Mouse (Mus musculus): ENCODE results near the gene Lsm3. TPM values are rescaled to one million over a fixed set of nuclear protein-coding genes. Genes with fewer than 3 reads are reported as not detected.

Gene Lsm3
- polyA plus RNA-seq, 1 experiment from 2014 or later = 181 TPM

DNA sequence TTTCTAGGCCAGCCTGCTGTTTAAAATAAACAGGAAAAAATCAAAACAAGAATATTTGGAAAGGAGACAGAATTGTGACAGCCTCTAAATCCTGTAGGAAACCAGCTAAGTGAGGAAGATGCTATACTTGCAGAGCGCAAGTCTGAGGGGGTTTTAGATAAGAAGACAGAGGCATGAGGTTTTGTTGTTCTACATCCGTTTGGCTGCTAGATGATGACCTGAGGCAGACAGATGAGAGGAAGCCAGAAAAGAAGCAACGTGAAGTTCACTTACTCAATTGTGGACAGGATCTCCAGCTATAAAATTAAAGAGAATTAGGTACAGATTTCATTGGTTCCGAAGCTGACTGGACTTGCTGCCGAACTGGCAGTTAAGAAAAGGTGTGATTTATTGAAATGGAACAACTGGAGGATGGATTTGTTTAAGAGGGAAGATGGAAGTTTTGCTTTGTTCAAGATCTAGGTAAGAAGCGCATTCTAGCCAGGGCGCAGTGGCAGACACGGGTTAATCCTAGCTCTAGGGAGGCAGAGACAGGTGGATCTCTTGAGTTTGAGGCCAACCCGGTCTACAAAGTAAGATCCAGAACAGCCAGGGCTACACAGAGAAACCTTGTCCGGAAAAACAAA is 878 bp upstream of the Lsm3 start:
- peaks cover 22% of the 10 kb centered on the region for H3K36me3 ChIP-seq
- 32% methylated on average over 10 of the region's 10 CpGs for WGBS
- H3K27ac ChIP-seq (replicated peaks) = peak overlapping the region; percentile 70
- peak overlapping the region; percentile 71 for H3K4me2 ChIP-seq (replicated peaks)
- no peaks in the 10 kb centered on the region for H3K27me3 ChIP-seq
- peak overlapping the region; percentile 86 for H3K9ac ChIP-seq (replicated peaks)
- ATAC-seq (replicated peaks) = no peak
- H3K4me1 ChIP-seq = peaks cover 25% of the 10 kb centered on the region
- no peaks in the 10 kb centered on the region for H3K9me3 ChIP-seq
- peak overlapping the region; percentile 88 for H3K4me3 ChIP-seq

DNA sequence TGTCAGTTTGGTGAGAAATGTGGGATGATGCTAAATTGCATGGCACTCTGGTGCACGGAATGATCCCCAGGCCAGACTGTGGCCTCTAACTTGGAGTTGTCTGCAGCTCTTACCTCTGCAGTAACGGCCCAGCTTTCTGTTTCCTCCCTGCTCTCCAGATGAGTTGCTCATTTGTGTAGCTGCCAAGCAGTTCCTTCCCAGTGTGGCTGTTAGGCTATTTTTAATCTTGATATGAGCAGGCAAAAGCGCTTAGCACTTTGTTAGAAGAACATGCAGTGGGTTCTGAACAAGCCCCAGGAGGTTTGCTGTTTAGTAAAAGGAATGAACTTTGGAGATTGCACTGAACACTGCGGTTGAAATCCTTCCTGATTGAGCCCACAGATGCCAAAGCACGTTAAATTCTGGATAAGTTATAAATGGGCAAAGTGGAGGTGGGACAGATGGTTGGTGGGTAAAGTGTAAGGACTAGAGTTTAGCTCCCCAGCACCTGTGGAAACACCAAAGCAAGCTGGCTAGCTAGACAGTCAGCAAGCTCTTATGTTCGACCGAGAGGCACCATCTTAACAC is 2.8 kb downstream of the Lsm3 start:
- H3K9ac ChIP-seq (replicated peaks) = no peak overlapping the region
- 95% methylated on average over 7 of the region's 7 CpGs for WGBS
- H3K36me3 ChIP-seq = peaks cover 55% of the 10 kb centered on the region
- H3K4me3 ChIP-seq = no peak overlapping the region
- H3K9me3 ChIP-seq = no peaks in the 10 kb centered on the region
- peaks cover 25% of the 10 kb centered on the region for H3K4me1 ChIP-seq
- ATAC-seq (replicated peaks) = no peak
- H3K4me2 ChIP-seq (replicated peaks) = no peak overlapping the region
- H3K27me3 ChIP-seq = no peaks in the 10 kb centered on the region
- no peak overlapping the region for H3K27ac ChIP-seq (replicated peaks)

DNA sequence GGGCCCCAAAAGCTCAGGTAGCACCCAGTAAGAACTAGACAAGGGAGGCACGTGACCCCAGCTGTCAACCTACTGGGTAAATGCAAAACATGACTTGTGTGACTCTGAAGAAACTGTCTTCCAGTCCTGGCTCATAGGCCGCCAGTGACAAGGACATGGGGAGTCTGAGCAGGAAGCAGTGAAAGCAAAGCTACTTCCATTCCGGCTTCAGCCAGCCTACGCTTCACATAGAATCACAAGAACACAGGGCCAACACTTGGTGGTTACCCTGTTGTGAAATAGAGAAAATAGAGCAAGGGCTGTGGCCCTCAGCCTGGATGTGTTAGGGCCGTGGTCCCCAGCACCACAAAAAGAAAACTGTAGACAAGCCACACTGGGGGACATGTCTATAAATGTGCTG is 7.1 kb downstream of the Lsm3 start:
- Histone ChIP-seq H3K27me3 (no peaks in the 10 kb centered on the region), H3K9me3 (no peaks in the 10 kb centered on the region), H3K4me2 (replicated peaks) (no peak overlapping the region), H3K4me3 (no peak overlapping the region), H3K9ac (replicated peaks) (no peak overlapping the region), H3K36me3 (peaks cover 53% of the 10 kb centered on the region), H3K4me1 (no peaks in the 10 kb centered on the region), H3K27ac (replicated peaks) (no peak overlapping the region)
- ATAC-seq (replicated peaks) = no peak
- WGBS = 96% methylated on average over 5 of the region's 5 CpGs

DNA sequence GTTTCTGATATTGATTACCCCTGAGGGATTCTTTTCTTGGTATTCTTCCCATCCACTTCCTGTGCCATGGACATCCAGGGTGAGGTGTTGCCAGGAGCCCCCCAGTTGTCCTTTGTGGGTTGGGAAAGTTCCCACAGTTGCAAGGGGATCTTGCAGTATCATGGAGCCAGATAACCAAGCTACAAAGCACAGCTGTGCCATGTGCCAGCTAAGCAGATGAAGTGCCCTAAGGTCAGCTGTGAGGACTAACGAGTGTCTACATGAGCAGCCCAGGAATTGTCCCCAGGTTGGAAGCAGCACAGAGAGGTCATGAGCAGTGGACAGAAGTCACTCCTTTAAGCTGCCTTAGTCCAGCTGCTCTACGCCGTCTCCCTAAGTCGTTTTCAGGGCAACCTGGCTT is 9.8 kb downstream of the Lsm3 start:
- WGBS = 80% methylated on average over 4 of the region's 4 CpGs
- peaks cover 27% of the 10 kb centered on the region for H3K36me3 ChIP-seq

GRCm38 (mm10) chr6:91527227-91527860 is 11.6 kb downstream of the Lsm3 start:
- Histone ChIP-seq H3K4me2 (replicated peaks) (no peak overlapping the region), H3K4me3 (no peak overlapping the region), H3K9me3 (no peaks in the 10 kb centered on the region), H3K27ac (replicated peaks) (no peak overlapping the region), H3K27me3 (no peaks in the 10 kb centered on the region), H3K4me1 (no peaks in the 10 kb centered on the region), H3K36me3 (peaks cover 13% of the 10 kb centered on the region), H3K9ac (replicated peaks) (no peak overlapping the region)
- no peak for ATAC-seq (replicated peaks)
- 43% methylated on average over 5 of the region's 5 CpGs for WGBS

More for the DNA sequence above, 9.8 kb downstream of the Lsm3 start:
- no peaks in the 10 kb centered on the region for H3K9me3 ChIP-seq
- no peak overlapping the region for H3K27ac ChIP-seq (replicated peaks)
- H3K4me2 ChIP-seq (replicated peaks) = no peak overlapping the region
- ATAC-seq (replicated peaks) = no peak
- H3K4me3 ChIP-seq = no peak overlapping the region
- H3K27me3 ChIP-seq = no peaks in the 10 kb centered on the region
- H3K4me1 ChIP-seq = no peaks in the 10 kb centered on the region
- no peak overlapping the region for H3K9ac ChIP-seq (replicated peaks)

DNA sequence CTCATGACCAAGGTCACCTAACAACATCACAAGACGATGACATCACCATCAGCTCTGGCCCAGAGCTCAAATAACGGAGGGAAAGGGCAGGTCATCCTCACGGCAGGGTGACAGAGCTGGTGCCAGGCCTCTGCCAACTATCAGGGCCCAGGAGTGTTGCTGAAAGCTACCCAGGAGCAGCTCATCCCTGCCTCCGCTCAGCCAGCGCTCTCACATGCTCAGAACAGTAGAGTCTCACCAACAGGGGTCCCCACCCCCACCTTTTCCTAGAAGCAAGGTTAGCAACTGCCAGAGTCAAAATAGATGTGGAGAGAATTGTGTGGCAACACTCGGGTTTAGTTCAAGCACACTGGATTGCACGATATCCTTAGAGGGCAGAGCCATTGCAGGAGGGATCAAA is 12.5 kb downstream of the Lsm3 start:
- no peak for ATAC-seq (replicated peaks)
- H3K9ac ChIP-seq (replicated peaks) = no peak overlapping the region
- H3K4me1 ChIP-seq = no peaks in the 10 kb centered on the region
- no peak overlapping the region for H3K4me3 ChIP-seq
- no peaks in the 10 kb centered on the region for H3K27me3 ChIP-seq
- H3K9me3 ChIP-seq = no peaks in the 10 kb centered on the region
- no peak overlapping the region for H3K27ac ChIP-seq (replicated peaks)
- 87% methylated on average over 7 of the region's 7 CpGs for WGBS
- peaks cover 3% of the 10 kb centered on the region; the same call in 1 of the 2 replicates for H3K36me3 ChIP-seq
- no peak overlapping the region for H3K4me2 ChIP-seq (replicated peaks)

GRCm38 (mm10) chr6:91530673-91531072 is 14.9 kb downstream of the Lsm3 start:
- no peak overlapping the region for H3K4me2 ChIP-seq (replicated peaks)
- no peak overlapping the region for H3K4me3 ChIP-seq
- H3K9ac ChIP-seq (replicated peaks) = no peak overlapping the region
- no peaks in the 10 kb centered on the region; the same call in 1 of the 2 replicates for H3K36me3 ChIP-seq
- no peak for ATAC-seq (replicated peaks)
- no peaks in the 10 kb centered on the region for H3K4me1 ChIP-seq
- no peaks in the 10 kb centered on the region for H3K9me3 ChIP-seq
- no peaks in the 10 kb centered on the region for H3K27me3 ChIP-seq
- WGBS = 92% methylated on average over 8 of the region's 8 CpGs
- H3K27ac ChIP-seq (replicated peaks) = no peak overlapping the region

DNA sequence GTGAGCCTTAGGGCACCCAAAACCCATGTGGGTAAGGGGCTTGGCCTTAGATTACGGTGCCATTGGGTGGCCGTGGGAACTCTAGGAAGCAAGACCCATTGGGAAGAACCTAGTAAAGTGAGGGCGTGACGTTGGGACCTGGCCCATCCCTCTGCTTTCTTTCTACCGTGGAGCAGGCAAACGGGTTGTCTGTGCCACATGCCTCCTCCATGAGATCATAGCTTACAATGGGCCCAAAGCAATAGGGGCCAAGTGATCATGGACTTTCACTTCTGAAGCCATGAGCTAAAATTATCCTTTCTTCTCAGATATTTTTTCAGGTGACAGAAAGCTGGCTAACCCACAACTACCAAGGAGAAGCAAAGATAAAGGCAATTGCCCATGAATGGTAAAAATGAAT is 15.5 kb downstream of the Lsm3 start:
- WGBS = 76% methylated on average over 6 of the region's 6 CpGs
- Histone ChIP-seq H3K4me3 (no peak overlapping the region), H3K36me3 (no peaks in the 10 kb centered on the region), H3K4me2 (replicated peaks) (no peak overlapping the region), H3K9ac (replicated peaks) (no peak overlapping the region), H3K27me3 (no peaks in the 10 kb centered on the region), H3K9me3 (no peaks in the 10 kb centered on the region), H3K4me1 (no peaks in the 10 kb centered on the region), H3K27ac (replicated peaks) (no peak overlapping the region)
- no peak for ATAC-seq (replicated peaks)

DNA sequence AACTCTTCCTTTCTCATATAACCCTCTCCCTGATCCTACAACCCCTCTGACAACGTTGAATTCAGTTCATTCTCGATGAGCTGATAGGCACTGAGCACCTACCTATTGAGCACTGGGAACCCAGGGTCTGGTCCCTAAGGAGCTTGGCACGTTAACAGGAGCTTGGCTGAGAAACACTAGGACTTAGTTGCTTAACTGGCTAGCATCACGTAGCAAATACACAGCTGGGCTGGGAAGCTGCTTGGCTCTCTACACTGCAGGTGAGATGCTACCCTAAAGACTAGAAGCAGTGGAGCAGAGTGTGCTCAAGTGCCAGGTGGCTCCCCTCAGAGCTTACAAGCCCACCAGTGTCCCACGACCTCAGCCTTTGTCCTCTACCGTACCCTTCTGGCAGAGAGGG is 16.9 kb downstream of the Lsm3 start:
- H3K27me3 ChIP-seq = no peaks in the 10 kb centered on the region
- no peaks in the 10 kb centered on the region for H3K36me3 ChIP-seq
- no peaks in the 10 kb centered on the region for H3K9me3 ChIP-seq
- H3K4me2 ChIP-seq (replicated peaks) = no peak overlapping the region
- no peak for ATAC-seq (replicated peaks)
- H3K9ac ChIP-seq (replicated peaks) = no peak overlapping the region
- WGBS = 72% methylated on average over 6 of the region's 6 CpGs
- H3K4me3 ChIP-seq = no peak overlapping the region
- H3K4me1 ChIP-seq = no peaks in the 10 kb centered on the region
- no peak overlapping the region for H3K27ac ChIP-seq (replicated peaks)

DNA sequence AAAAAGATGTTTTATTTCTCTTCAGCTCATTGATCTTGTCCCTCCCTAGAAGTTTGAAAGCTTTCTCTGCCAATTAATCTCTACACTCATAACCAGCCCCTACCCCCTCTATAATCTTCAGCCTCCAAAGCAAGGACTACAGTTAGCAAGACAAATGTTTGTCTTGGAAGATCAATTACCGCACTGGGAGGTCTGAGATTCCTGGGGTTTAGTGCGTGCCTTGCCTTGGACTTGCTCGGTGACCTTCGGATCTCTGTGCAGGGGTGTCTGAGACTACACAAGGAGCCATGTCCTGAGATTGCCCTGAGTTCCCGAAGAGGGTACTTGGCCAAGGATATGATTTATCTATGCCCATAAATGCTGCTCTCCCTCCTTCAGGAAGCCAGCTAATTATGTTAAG is 17.6 kb downstream of the Lsm3 start:
- no peak overlapping the region for H3K4me3 ChIP-seq
- no peaks in the 10 kb centered on the region for H3K4me1 ChIP-seq
- H3K36me3 ChIP-seq = no peaks in the 10 kb centered on the region
- no peak for ATAC-seq (replicated peaks)
- H3K27me3 ChIP-seq = no peaks in the 10 kb centered on the region
- no peak overlapping the region for H3K9ac ChIP-seq (replicated peaks)
- H3K9me3 ChIP-seq = no peaks in the 10 kb centered on the region
- no peak overlapping the region for H3K4me2 ChIP-seq (replicated peaks)
- H3K27ac ChIP-seq (replicated peaks) = no peak overlapping the region
- WGBS = 73% methylated on average over 5 of the region's 5 CpGs

- Histone ChIP-seq H3K4me3 (no peak overlapping the region), H3K9ac (replicated peaks) (no peak overlapping the region), H3K4me2 (replicated peaks) (no peak overlapping the region), H3K27me3 (no peaks in the 10 kb centered on the region), H3K36me3 (no peaks in the 10 kb centered on the region), H3K9me3 (no peaks in the 10 kb centered on the region), H3K4me1 (no peaks in the 10 kb centered on the region), H3K27ac (replicated peaks) (no peak overlapping the region)
- no peak for ATAC-seq (replicated peaks)
- 37% methylated on average over 2 of the region's 2 CpGs for WGBS
These were observed 18.0 kb downstream of the Lsm3 start for GRCm38 (mm10) chr6:91533771-91534170.

- Histone ChIP-seq H3K9ac (replicated peaks) (no peak overlapping the region), H3K27ac (replicated peaks) (no peak overlapping the region), H3K4me2 (replicated peaks) (no peak overlapping the region), H3K36me3 (no peaks in the 10 kb centered on the region), H3K27me3 (no peaks in the 10 kb centered on the region), H3K4me3 (no peak overlapping the region), H3K9me3 (no peaks in the 10 kb centered on the region), H3K4me1 (no peaks in the 10 kb centered on the region)
- WGBS = 81% methylated on average over 4 of the region's 4 CpGs
- ATAC-seq (replicated peaks) = no peak
These were observed 18.5 kb downstream of the Lsm3 start for GRCm38 (mm10) chr6:91534268-91534667.

All from forebrain, embryonic 15.5 days (tissue).